Mouse (Mus musculus) heart, adult 8-10 months (tissue): ENCODE data around the gene Hexim2. TPM values are rescaled to one million over a fixed set of nuclear protein-coding genes. Genes with fewer than 3 reads are reported as not detected.

Source experiments
- DNase-seq: peaks from one replicate; pipeline ENCODE4 v3.0.0; 2022; ENCODE audit warnings: low spot score
- total RNA-seq, 4 experiments: library from RNA; stranded (reverse); gene quantifications; 2 replicates each; pipeline ENCODE4 v1.2.4; 2022

Hexim2 gene
- total RNA-seq: 1 to 10 TPM; 1.2 to 2.0 (median 1.9) TPM

DNA sequence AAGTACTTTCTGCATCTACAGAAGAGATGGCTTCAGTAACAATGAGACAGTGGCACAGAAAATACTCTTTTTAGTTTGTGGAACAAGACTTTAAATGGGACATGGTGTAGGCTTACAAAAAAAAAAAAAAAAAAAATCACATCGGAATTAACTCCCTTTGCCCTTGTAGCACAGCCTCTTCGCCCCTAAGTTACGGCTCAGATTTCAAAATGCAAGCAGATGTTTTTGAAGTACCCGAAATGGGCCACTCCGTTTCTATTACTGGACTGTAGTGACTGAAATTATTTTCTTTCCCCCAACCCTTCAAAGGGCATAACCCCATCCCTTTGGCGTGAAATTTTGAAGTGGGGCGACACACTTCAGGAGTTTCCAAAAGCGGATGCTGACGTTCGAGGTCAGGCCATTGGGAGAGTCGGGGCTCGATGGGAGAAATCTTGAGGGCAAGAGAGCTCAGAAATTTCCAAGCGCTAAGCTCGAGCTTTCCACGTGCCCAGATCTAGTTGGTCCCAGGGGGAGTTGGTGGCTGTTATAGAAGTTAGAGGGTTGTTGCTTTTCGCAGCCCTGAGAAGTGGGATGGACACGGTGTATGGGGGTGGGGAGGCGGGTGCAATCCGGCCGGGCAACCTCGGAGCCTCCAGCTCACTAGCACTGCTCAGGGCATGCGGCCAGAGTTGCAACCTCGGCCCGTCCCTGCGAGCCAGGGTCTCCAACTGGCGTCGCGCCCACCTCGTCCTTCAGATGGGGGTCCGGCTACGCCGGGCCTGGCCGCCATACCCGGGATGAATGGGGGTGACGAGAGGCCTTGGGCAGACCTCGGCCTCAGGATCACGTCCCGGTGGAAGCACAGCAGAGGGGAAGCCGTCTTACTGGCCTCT lies at the start of gene Hexim2:
Gene Hexim2, plus strand, starts transcription at position 729 of the 875 bp plus-strand sequence.
- peak; percentile 64 for DNase-seq

DNA sequence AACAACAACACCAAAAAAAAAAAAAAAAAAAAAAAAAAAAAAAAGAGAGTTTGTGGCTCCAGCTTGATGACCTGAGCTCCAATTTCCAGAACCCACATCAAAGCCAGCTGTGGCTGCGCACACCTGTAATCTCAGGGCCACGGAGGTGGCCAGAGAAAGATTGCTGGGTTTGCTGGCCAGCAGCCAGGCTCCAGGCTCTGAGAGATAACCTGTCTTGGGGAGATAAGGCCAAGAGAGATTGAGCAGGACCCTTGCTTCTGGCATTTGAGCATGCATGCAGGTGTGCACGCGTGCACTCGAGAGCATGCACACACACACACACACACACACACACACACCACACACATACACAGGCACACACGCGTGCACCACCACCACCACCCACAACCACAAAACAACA lies 38.9 kb upstream of the Hexim2 start:
- DNase-seq: no peak

DNA sequence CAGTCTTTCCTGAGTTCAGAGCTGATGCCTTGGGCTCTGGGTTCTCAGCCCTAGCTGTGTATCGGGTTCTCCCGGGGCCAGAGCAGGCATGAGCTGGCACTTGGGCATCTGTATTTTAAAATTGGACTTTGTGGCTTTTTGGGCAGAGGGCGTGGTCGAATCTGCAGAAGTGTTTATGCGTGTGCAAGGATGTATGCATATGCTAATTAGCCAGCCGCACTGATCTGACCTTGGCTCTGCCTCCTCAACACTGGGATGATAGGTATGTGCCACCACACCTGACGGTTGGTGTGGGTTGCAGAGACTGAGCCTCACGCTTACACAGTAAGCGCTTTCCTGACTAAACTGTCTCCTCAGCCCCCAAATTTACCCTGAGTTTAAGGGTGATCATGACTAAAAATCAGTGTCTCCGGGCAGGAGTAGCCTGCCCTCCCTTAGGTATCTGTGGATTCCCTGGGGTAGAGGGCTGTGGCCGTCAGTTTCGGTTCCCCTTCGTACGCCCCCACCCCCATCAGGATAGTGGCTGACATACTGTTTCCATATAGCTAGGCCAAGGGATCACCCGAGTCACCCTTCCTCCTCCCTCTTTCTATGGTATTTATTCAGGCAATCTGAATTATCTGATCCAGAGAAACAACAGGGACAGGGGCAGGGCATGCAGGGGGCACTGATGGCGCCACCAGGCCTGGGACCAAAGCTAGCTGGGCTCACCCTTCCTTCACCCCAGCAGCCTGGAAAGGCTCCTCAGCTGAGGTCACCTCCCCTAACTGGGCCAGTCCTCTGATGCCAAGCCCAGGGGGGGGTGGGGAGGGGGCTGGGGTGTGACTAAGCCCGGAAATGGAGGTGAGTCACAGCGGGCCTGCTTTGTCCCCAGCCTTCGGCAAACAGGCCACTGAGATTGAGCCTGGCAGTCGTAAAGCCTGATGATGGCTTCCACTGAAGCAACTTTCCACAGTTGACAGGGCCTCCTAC lies 38.1 kb upstream of the Hexim2 start:
- no peak for DNase-seq

DNA sequence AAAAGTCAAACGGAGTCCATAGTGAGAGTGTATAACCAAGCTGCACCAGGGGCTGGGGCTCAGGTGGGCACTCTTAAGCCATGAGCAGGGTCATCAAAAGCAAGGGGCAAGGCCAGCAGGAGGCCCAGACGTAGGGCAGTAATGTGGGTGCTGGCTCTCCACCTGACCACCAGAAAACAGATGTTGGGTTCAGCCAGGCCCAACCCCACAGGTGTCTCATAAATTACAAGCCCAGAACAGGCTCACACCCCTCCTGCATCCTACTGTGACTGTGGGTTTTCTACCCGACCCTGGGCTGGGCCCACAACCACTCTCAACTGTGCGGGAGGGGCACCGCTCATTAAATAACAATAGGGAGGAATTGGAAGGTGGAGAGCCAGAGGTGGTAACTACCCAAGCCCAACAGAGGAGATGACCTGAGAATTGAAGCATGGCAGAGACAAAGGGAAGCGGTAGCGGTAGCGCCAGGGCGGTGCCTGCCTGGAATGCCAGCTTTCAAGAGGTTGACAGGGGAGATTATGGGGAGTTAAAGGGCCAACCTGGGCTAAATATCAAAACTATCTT lies 37.0 kb upstream of the Hexim2 start:
- DNase-seq: no peak

DNA sequence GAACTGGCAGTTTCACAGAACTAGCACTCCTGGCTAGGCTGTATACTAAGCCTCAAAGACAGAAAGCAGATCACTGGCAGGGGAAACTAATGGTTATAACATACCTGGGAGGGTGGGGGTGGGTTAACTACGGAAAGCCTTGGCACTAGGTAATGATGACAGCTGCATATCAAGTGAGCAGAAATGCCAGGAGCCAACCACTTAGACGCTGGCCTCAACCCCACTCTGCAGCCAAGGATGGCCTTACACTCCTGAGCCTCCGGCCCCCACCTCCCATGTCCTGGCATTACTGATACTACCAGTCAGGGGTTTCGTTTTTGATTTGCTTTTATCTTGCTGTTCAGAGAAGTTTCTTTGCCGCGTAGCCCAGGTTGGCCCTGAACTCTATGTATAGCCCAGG lies 36.4 kb upstream of the Hexim2 start:
- DNase-seq: no peak

DNA sequence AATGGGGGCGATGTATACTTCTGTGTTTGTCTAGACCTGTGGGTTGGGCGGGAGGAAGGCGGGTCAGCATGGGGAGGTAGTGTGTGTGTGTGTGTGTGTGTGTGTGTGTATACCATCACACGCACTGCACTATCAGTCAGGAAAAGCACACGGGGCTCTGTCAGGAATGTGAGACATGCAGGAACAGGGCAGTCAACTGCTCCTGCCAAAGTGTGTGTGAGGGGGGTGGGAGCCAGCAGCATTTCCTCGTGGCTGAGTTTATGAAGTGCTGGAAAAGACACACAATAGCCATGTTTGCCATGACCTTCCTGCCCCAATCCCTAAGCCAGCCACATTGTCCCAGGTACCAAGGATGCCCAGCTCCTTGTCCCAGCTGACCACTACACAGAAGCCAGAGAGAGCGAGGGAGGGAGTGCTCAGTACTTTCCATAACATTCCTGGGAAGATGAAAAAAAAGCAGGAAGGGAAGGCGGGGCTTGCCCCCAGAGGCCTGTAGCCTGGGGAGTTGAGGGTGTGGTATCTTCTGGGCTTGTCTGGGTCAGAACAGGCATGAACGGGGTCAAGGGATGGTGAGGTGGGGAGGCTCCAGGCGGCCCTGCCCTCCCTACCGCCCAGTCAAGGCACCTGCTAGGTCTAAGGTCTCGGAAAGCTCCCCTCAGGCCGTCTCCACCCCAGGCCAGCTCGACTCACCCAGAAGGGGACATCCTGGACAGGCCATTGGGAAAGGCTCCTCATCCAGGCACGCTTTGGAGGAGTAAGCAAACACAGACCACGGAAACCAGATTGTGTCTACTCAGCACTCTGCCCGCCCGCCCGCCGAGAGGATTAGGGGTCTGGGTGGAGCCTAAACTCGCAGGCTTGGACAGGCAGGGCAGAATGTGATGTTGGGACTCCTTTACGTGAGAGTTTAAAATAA lies 35.0 kb upstream of the Hexim2 start:
- no peak for DNase-seq

DNA sequence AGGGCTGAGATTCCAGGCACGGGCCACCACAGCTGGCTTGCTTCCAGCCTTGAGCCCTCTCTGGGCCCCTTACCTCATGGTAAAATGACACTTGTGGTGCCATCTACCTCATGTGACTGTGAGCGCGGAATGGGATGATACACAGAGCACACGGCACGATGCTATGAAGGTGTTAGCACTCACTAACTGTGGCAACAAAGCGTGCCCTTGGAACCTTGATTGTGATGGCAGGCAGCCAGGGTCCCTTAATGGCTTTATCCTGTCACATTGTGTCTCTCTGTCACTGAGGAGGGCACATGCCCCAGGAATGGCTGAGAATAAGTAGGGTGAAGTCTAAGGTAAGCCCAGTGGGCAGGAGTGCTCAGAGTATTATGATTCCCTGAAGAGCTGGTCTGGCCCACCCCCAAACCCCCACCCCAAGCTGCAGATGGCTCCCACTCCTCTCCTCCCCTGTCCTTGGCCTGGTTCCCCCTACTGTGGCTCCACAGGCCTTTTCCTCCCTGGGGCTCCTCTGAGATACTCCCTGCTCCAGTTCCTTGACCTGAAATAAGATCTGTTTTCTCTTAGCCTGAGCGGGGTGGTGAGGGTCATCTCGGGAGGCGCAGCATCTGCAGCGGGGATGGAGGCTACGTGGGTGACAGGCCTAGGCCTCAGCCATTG lies 33.6 kb upstream of the Hexim2 start:
- DNase-seq: no peak

DNA sequence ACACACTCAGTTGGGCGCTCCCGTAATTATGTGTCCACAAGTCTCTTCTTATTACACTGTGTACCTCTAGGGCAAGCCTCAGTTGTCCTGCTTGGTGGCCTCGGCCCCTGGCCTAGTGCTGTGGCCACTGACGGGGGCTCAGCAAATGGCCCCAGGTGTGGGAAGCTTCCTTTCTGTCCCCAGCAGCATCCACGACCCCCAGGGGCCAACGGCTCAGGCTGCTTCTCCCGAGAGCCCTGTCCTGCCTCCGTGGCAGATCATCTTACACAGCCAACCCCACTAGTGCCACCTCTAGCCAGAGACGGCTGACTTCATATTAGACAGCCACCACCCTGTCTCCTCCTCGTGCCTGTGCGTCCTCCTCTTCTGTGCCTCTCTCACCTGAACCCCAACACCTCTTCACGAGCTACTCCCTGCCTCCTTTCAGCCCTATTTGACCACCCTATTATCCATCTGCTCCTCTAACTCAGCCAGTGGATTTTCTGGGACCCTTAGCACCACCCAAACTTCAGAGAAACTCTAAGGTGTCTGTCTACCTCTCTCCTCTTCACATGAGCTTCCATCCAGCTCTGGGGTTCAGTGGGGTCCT lies 32.8 kb upstream of the Hexim2 start:
- DNase-seq: no peak

DNA sequence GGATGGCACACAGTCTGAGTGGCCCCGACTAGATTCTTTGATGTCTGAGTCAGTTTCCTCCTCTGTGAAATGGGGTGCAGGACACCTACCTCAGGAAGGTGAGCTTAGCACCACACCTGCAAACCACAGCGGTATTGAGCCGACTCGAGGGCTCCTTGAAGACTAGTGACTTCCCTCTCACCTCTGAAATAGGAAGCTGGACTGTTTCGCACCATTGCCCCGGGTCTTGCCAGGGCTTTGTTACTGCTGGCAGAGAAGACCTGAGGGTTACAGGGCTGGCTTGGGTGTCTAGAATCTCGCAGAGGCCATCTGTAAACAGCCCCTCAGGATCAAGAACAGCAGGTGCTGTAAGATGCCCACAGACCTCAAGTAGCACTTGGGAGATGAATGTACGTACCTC lies 31.9 kb upstream of the Hexim2 start:
- no peak for DNase-seq

DNA sequence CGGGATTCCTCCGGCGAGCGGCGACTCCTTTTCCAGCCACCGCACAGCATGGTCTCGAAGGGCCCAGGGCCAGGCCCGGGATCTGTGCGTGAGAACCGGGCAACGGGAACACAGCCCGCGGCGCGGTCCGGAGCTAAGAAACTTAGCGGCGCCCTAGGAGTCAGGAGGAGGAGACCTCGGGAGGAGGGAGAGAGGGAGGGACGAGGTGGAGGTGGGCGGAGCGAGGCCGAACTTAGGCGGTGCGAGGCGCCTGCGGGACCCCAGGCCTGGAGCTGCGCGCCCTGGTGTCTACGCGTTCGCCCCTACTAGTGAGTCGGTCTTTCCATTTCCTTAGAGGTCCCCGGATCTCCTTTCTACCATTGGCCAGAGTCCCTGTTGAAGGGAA lies 30.8 kb upstream of the Hexim2 start, which contains the start of the genes Plcd3 and Acbd4:
Gene Plcd3, minus strand, starts transcription at position 178 of the 385 bp plus-strand sequence.
Gene Acbd4, plus strand, starts transcription at position 202 of the 385 bp plus-strand sequence.
- peak; percentile 88 for DNase-seq

DNA sequence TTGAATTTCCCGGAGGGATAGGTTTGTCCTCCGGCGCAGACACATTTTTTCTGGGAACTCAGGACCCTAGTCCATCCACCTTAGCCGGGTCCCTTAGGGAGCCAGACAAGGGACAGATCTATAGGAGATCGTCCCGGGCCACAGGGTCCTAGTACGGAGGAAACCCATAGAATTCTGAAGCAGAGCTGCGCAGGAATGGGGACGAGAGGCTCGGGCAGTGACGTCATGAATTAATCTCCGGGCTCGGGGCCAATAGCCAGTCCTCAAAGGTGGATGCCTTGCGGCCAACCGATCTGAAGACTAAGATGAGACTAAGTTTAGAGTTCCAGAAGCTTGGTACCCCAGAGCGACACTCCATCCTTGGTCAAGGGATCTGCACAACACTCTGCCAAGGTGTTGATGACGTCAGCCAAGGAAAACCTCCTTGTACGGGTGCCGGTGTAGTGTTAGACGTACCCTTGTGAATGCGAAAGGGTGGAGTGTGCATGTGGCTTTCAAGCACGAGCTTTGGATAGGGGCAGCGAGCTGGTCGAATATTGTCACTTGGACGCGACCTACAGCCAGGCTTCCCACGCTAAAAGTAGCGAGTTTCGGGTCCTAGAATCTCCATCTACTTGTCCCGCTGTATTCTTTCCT lies 30.2 kb upstream of the Hexim2 start:
- peak; percentile 83 for DNase-seq

DNA sequence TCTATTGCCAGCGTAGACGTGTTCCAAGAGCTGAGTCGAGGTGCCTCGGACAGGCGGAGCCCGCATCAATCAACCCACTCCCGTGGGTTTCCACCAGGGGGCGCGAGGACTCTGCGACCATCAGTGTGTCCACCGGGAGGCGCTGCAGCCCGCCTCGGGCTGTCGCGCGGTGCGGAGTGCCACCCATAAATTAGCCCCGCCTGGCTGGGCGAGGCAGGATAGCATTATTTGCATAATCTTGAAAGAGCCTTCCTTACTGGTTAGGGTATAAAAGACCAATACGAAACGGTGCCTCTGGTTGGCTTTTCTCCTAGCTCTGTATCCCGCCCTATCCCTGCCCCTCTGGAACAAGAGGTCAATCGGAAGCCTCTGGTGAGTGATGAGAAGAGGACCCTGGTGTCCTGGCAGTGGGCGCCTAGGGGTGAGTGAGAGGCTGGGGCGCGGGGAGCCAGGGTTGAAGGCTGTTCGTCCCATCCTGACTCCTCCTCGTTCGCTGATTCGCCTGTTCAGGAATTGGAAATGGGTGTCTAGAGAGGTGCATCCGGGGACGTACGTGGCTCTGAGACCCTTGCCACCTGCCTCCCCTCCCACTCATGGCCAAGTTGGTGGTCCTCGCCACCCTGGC lies 29.4 kb upstream of the Hexim2 start:
- peak; percentile 98 for DNase-seq

DNA sequence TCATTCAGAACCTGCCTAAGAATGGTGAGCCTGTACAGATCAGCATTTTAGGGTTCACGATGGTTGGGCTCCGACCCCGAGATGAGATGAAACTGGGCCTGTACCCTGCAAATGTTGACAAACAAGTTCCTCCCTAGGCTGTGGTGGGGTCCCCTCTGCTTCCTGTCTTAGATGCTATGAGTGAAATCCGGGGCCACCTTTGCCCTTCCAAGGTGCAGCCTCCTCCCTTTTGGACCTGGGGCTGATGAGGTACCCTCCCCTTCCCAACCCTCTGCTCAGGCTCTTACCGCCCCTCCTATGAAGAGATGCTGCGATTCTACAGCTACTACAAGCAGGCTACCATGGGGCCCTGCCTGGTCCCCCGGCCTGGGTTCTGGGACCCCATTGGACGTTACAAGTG lies 28.6 kb upstream of the Hexim2 start:
- DNase-seq: no peak

DNA sequence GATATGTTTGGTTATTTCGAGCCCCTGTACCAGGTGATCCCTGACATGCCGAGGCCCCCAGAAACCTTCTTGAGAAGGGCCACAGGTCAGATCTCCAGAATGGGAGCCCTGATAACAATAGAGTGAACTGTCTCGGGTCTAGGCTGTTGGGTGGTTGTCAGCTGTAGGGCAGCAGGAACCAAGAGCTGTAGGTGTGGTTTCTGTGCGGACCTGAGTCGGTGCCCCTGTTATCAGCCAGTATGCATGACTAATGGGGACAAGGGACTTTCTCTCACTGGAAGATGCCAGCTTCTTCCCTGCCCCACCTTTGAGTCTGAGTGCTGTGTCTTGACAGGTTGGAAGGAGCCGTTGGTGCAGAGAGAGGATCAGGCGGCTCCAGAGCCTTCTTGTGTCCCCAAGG lies 27.8 kb upstream of the Hexim2 start:
- no peak for DNase-seq

DNA sequence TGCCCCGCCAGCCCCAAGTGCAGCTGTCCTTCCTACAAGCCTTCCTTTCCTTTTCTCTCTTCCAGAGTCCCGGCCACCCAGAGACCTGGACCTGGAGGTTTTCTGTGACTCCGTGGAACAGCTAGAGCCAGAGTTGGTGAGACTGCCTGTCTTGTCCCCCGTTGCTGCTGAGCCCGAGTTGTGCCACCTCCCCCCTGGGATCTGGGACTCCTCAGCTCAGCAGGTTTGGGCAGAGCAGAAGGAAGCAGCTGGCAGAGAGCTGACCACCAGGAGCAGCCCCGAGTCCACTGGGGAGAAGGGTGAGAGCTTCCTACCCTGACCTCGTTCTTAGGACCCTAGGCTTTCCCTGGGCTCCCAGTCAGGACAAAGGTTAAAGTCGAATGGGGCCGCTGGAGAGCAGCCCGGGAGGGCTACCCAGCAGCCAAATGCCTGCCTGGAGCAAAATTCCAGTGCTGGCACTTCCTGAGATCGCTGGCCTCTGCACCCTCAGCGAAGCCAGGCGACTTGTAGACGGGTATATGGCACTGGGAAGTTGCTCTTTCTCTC lies 27.0 kb upstream of the Hexim2 start:
- DNase-seq: no peak

DNA sequence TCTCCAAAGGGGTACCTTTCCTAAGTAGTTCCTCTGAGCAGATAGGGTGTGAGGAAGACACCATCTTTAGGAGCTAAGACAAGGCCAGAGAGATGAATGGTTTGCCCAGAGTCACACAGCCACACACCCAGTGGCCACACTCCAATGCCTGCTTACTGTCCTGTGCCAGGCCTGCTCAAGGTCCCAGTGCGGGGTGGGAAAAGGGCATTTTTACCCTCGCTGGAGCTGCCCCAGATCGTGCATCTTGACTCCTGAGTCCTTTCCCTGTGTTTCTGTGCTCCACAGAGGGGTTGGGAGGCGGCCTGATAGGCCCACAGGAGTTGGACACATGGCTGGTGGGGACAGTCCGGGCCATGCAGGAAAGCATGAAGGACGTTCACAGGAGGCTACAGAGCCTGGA lies 26.4 kb upstream of the Hexim2 start:
- DNase-seq: no peak

DNA sequence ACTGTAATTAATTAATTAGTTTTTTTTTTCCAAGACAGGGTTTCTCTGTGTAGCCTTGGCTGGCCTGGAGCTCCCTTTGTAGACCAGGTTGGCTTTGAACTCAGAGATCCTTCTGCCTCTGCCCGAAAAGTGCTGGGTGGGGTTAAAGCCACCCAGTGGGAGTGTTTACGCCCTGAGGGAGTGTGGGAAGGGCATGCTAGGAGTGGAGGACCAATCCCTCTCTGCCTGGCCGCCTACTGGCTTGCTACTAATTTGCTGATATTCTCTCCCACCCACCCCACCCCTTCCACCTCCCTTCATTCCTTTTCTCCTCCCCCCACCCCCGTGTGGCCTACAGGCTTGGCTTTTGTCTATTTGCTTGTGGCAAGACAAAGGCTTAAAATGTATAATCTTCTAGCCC lies 25.8 kb upstream of the Hexim2 start:
- DNase-seq: no peak

DNA sequence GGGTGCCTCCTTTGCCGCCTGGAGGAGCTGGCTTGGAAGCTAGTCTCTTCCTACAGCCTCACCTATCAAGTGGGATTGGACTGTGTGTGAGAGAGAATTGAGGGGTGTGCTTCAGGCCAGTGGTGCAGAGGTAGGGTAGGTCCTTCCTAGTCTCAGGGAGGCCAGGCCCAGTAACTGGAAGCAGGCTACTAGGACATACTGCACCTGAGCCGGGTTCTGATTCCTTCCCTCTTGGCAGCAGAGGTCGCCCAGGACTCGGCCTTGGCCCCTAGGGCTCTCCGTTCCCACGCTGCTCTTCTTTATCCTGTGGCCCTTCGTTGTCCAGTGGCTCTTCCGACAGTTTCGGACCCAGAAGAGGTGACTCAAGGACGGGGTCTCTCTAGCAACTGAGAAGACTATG lies 20.9 kb upstream of the Hexim2 start:
- DNase-seq: no peak
